Mouse (Mus musculus): Measurements from ENCODE around the gene Klrb1f. TPM values are rescaled to one million over a fixed set of nuclear protein-coding genes. Genes with fewer than 3 reads are reported as not detected.
"Not testable (repeated sequence)": the region's sequence is repeated elsewhere in the genome, so short reads cannot be mapped to it uniquely, and the experiment has no call there.

The Klrb1f gene
- total RNA-seq, 1 experiment from 2014 or later, result 27.1 TPM

GRCm38 (mm10) chr6:129041470-129041869 is 4.2 kb upstream of the Klrb1f start:
- no peak for ATAC-seq (replicated peaks; ENCODE audit: insufficient number of reproducible peaks, low FRiP score, low TSS enrichment, poor library complexity, severe bottlenecking)

GRCm38 (mm10) chr6:129042470-129042869 is 3.2 kb upstream of the Klrb1f start:
- ATAC-seq (replicated peaks; ENCODE audit: insufficient number of reproducible peaks, low FRiP score, low TSS enrichment, poor library complexity, severe bottlenecking), result no peak

DNA sequence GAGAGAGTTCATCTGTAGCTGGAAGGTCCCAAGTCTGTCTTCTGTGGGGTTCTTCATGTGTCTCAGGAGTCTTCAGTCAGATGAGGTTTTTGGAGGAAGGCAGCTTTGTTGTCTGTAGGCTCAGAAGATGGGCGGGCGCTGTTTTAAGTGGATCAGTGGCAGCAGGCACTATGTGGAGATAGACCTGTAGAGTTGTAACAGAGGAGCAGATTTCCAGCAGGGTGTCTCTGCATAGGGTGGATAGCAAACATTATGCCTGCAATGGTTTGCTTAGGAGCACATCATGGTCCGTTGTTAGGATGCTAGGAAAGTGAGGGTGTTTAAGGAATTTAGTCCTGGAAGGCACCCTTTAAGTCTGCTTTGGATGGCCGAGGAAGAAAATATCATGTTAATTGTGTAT is 2.7 kb downstream of the Klrb1f start:
- ATAC-seq (replicated peaks; ENCODE audit: insufficient number of reproducible peaks, low FRiP score, low TSS enrichment, poor library complexity, severe bottlenecking), result no peak

DNA sequence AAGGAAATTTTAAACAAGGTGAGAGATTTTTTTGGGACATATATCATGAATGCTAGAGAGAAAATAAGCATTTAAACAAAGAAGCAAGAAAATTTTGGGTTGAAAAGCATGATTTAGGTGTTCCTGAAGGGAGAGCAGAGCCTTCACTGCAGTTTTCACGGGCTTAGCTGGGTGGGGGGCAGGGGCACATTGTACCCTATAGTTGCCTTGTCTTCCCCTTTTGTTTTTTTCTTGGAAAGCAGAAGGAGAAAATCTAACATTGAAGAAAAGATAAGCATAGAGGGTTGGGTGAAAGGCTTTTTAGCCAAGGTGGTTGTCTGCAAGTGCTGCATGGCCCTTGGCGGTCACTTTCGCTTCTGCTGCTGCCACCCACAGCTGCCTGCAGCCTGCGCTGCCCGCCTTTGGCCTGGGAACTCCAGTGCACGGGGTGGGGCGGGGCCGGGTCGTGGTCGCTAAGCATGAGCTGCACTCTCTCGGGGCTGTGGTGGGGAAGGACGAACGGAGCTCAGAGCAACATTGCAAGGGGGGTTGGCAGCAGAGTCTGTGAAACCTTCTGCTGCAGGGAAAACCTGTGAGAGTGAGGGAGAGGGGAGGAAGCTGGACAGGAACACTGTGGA is 3.3 kb downstream of the Klrb1f start:
- ATAC-seq (replicated peaks; ENCODE audit: insufficient number of reproducible peaks, low FRiP score, low TSS enrichment, poor library complexity, severe bottlenecking), result peak; percentile 75

DNA sequence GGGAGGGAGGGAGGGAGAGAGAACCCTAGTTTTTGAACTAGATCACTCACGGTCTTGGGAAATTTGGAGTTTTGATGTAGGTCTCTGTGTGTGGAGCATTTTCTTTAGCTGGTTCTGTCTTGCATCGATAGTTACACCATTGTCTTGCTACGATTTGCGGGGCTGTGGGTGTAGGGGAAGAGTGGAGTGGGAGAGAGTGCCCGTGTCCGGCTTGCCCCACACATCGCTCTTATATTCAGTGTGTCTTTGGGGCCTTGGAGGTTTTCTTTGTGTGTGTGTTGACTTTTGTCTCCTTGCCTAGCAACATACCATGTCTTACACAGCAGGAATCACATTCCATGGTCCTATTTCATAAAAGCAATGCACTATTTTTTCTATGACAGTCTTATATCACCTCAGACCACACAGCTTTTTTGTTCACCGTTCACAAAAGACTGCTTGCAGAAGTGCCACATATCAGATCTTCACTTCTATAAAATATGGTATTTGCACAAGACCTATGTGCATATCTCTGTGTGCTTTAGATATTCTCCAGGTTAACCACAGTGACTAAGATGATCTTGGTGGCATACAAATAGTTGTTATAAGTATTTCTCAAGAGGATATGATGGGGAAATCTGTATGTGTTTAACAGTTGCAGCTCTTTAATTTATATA is 4.0 kb downstream of the Klrb1f start:
- ATAC-seq (replicated peaks; ENCODE audit: insufficient number of reproducible peaks, low FRiP score, low TSS enrichment, poor library complexity, severe bottlenecking), result 0 out of 2 replicates have a peak, but pooled peaks have one; percentile 21

- ATAC-seq (replicated peaks; ENCODE audit: insufficient number of reproducible peaks, low FRiP score, low TSS enrichment, poor library complexity, severe bottlenecking), result no peak
These were observed 5.4 kb downstream of the Klrb1f start for GRCm38 (mm10) chr6:129051086-129051485.

DNA sequence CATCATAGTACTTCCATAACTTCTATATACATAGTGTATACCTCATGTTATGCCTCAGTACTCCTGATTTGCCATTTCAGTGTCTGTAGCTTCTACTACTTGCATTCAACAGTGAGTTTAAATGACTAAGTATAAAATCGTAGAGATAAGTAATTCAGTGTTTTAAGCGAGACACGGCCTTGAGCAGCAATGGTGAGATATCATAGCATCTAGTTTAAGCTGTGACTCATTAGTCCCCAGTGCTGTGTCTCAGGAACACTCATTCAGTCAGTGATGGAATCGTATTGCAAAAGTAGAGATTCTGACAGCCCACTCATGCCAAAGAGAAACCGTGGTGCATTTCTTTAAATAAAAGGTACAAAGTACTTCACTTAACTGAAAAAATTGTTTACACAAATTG is 6.0 kb downstream of the Klrb1f start:
- no peak for ATAC-seq (replicated peaks; ENCODE audit: insufficient number of reproducible peaks, low FRiP score, low TSS enrichment, poor library complexity, severe bottlenecking)

DNA sequence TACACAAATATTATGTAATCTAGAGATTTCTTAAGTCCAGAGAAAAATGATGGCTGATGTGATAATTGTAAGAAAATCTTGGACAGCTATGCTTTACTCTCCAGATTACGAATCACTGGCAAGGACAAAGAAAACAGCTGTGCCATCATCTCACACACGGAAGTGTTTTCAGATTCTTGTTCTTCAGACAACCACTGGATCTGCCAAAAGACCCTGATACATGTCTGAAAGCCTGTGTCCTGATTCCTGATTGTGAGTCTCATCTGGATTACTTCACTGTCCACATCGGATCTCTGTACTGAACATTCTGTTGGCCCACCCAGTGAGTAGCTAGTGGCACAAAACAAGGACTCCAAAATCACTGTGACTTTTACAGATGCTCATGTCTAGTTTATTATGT is 10.5 kb downstream of the Klrb1f start:
- ATAC-seq (replicated peaks; ENCODE audit: insufficient number of reproducible peaks, low FRiP score, low TSS enrichment, poor library complexity, severe bottlenecking), result no peak

DNA sequence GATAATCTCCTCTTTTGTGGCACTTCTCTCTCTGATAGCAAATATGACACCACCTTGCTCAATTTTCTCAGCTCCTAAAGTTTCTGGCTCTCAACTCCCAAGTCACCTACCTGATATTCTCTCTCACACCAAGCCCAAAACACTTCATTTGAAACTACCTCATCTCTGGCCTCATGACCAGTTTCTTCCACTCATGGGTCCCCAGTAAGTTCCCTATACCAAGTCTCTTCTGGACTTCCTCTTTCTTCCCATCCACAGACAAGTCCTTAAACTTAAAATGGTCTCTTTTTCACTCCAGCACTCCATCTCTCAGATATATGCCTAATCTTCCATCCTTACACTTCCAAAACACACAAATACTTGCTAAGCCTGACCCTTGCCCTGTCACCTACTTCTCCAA is 12.3 kb downstream of the Klrb1f start:
- peak; percentile 87 for ATAC-seq (replicated peaks; ENCODE audit: insufficient number of reproducible peaks, low FRiP score, low TSS enrichment, poor library complexity, severe bottlenecking)

DNA sequence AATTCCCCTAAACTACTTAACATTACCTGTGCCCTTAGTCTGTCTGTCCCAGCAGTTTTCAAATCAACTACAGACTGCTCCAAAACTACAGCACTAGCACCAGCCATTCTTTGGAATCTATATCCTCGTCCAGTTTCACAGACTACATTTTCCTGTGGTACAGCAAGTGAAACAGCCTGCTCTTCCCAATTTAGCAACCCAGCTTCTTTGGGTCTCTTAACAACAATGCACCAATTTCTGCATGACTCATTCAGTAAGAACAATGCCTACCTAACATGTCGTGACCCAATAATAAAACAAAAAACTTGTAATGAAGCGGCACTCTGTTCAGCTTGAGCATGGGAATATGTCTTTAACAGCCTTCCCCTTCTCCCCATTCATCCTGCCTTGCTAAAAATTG is 19.7 kb downstream of the Klrb1f start:
- ATAC-seq (replicated peaks; ENCODE audit: insufficient number of reproducible peaks, low FRiP score, low TSS enrichment, poor library complexity, severe bottlenecking), result no peak

- ATAC-seq (replicated peaks; ENCODE audit: insufficient number of reproducible peaks, low FRiP score, low TSS enrichment, poor library complexity, severe bottlenecking), result no peak
These were observed 20.2 kb downstream of the Klrb1f start for GRCm38 (mm10) chr6:129065857-129066256.

GRCm38 (mm10) chr6:129066530-129066929 is 20.8 kb downstream of the Klrb1f start:
- ATAC-seq (replicated peaks; ENCODE audit: insufficient number of reproducible peaks, low FRiP score, low TSS enrichment, poor library complexity, severe bottlenecking), result no peak

DNA sequence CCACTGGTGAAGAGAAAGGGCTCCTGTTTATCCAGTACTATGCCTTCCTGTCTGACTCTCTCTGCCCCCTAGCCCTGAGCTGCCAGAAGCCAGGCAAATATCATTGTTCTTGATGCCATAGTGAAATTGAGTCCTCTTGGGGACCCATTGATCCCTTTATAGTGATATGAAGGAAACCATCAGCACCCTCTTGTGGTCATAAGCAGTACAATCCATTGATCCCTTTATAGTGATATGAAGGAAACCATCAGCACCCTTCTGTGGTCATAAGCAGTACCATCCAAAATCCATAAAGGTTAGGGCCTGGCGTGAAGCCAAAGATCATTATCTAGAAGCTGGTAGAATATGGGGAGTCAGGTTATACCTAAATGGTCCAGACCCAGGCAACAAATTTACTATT is 21.3 kb downstream of the Klrb1f start:
- peak; percentile 93 for ATAC-seq (replicated peaks; ENCODE audit: insufficient number of reproducible peaks, low FRiP score, low TSS enrichment, poor library complexity, severe bottlenecking)

GRCm38 (mm10) chr6:129085098-129085497 is 39.4 kb downstream of the Klrb1f start:
- ATAC-seq (replicated peaks; ENCODE audit: insufficient number of reproducible peaks, low FRiP score, low TSS enrichment, poor library complexity, severe bottlenecking), result no peak

GRCm38 (mm10) chr6:129086031-129086430 is 40.3 kb downstream of the Klrb1f start:
- ATAC-seq (replicated peaks; ENCODE audit: insufficient number of reproducible peaks, low FRiP score, low TSS enrichment, poor library complexity, severe bottlenecking), result not testable (repeated sequence)

DNA sequence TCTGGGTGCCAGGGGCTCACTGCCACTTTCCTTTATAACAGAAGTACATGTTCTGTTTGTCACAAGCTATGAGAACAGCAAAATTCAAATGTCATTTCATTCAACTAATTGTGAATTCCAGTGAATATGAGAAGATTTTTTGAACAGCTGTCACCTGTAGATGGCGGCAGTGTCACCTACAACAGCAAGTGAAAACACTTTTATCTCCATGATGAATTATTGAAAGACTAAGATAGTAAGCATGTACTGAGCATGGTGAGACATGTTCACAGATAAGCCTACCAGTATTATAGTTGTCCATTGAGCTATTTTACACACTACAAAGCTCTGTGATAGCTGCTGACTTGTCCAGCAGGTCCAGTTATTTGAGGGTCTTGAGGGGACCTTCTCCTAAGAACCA is 42.5 kb downstream of the Klrb1f start:
- ATAC-seq (replicated peaks; ENCODE audit: insufficient number of reproducible peaks, low FRiP score, low TSS enrichment, poor library complexity, severe bottlenecking), result no peak

DNA sequence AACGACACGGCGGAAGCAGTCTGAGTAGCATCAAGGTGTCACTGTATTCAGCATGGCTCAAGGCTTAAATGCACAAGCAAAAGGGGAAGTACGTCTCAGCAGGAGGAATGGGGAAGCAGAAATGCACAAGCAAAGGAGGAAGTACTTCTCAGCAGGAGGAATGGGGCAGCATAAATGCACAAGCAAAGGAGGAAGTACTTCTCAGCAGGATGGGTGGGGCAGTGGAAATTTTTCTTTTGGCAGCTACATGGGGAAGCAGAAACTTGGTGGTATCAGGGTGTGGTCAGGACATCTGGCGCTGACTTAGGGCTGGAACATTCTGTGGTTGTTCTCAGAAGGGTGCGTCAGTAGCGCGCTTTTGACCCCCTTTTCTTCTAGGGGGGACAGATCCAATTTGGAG is 42.9 kb downstream of the Klrb1f start:
- not testable (repeated sequence) for ATAC-seq (replicated peaks; ENCODE audit: insufficient number of reproducible peaks, low FRiP score, low TSS enrichment, poor library complexity, severe bottlenecking)

GRCm38 (mm10) chr6:129095166-129095565 is 49.5 kb downstream of the Klrb1f start:
- ATAC-seq (replicated peaks; ENCODE audit: insufficient number of reproducible peaks, low FRiP score, low TSS enrichment, poor library complexity, severe bottlenecking), result peak; percentile 78

- ATAC-seq (replicated peaks; ENCODE audit: insufficient number of reproducible peaks, low FRiP score, low TSS enrichment, poor library complexity, severe bottlenecking), result peak; percentile 75; the same call in 1 of the 2 replicates
These were observed 52.2 kb downstream of the Klrb1f start for GRCm38 (mm10) chr6:129097929-129098328.

GRCm38 (mm10) chr6:129100794-129101193 is 55.1 kb downstream of the Klrb1f start, which contains the start of gene Clec2e:
Gene Clec2e, minus strand, starts transcription at chr6:129100913.
- not testable (repeated sequence) for ATAC-seq (replicated peaks; ENCODE audit: insufficient number of reproducible peaks, low FRiP score, low TSS enrichment, poor library complexity, severe bottlenecking)
